Mouse (Mus musculus): ENCODE measurements around the gene Chd6.

The Chd6 gene

DNA sequence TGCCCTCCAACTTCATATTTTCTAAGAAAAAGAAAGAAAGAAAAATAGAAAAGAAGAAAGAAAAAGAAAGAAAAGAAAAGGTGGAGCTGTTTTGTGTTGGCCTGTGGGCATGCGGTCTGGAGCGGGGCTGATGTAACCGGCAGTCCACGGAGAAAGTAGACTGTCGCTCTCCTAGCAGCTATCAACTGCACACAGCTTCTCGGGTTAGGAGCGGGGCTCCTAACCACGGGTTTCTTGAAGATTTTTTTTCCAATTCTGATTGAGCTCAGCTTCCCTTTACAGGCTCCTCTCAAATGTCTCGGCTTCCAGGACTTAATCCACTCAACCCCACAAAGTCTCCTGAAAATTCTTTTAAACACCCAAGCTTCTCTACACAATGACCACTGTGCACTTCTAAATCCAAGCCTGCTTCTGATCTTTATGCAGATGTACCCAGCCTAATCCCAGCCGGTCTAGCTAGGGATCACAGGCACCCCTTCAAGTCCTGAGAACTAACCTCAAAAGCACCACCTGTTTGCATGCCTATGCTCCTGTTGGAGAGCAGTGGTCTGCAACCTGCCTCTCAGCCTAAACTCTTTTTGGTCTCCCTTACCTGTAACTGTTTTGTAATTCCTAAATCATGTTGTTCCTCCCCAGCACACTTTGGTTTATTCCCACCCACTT is 42.6 kb downstream of the Chd6 start:
- no peak for DNase-seq (ENCODE audit: low spot score in 2 of 2)

- DNase-seq (ENCODE audit: low spot score in 2 of 2): no peak
Measured at GRCm38 (mm10) chr2:161065594-161065993, 43.3 kb downstream of the Chd6 start.

- no peak for DNase-seq (ENCODE audit: low spot score in 2 of 2)
Measured at GRCm38 (mm10) chr2:161064836-161065235, 44.0 kb downstream of the Chd6 start.

GRCm38 (mm10) chr2:161058841-161059240 is 50.0 kb downstream of the Chd6 start:
- no peak for DNase-seq (ENCODE audit: low spot score in 2 of 2)

GRCm38 (mm10) chr2:161053765-161054164 is 55.1 kb downstream of the Chd6 start:
- no peak for DNase-seq (ENCODE audit: low spot score in 2 of 2)

DNA sequence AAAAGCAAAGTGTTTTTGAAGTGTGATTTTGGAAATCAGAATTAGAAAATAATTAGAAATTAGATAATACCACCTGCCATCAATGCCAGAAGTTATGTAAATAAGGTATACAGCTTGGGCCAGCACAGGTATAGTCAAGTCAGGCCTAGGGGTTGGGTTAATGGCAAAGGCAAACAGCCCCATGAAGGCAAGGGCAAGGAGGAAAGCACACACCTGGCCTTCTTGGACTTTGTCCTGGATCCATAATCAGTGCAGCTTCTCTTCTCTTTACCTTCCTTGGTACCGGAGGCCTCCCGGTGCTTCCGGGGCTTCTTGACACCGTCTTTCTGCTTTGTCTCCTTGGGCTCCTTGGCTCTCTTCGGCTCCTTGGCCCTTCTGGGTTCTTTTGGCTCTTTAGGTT is 56.7 kb downstream of the Chd6 start:
- no peak for DNase-seq (ENCODE audit: low spot score in 2 of 2)

GRCm38 (mm10) chr2:161049426-161049825 is 59.4 kb downstream of the Chd6 start:
- no peak for DNase-seq (ENCODE audit: low spot score in 2 of 2)

DNA sequence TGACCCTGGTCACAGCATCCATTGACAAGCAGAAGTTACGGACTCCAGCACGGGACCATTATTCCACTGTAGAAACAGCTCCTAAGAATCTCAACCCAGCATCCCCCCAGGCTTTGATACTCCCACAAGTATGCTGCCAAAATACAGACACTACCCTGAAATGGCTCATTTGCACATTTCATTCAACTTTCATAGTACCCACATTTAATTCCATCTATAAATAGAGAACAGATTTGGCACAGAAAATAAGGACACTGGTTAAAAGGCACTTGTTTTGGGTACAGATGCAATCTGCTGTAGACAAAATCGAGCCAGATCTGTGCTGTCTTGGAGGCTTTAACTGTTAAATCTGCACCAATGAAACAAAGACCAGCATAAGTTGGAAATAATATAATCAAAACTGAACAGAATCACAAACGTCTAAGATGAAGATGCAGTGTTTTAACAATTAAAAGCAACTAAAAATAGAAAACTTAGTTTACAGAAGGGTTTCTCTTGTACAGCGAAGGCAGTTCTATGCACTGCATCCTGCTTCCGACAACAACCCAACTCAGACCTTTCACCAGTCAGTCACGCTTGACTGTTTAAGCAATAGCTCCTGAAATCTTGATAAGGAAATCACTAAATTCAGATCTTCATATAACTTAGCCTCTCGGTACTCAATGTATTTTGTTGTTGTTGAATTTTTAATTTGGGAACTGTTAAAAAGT is 64.2 kb downstream of the Chd6 start:
- DNase-seq (ENCODE audit: low spot score in 2 of 2): no peak

- no peak for DNase-seq (ENCODE audit: low spot score in 2 of 2)
Measured at GRCm38 (mm10) chr2:161042874-161043273, 66.0 kb downstream of the Chd6 start.

DNA sequence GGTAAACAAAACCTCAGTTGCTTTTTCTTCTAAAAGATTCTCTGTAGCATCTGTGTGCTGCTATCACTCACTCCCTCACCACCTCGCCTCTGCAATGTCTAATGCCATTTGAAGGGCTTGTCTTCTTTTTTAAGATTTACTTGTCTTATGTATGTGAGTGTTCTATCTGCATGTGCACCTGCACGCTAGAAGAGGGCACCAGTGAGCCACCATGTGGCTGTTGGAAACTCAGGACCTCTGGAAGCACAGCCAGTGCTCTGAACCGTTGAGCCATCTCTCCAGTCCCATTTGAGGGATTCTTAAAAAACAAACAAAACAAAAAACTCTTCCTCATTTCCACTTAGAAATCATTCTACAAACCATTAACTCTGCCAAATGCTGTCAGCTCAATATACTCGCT is 68.1 kb downstream of the Chd6 start:
- DNase-seq (ENCODE audit: low spot score in 2 of 2): no peak

- DNase-seq (ENCODE audit: low spot score in 2 of 2): no peak
Measured at GRCm38 (mm10) chr2:161037766-161038165, 71.1 kb downstream of the Chd6 start.

- DNase-seq (ENCODE audit: low spot score in 2 of 2): no peak
Measured at GRCm38 (mm10) chr2:161033141-161033540, 75.7 kb downstream of the Chd6 start.

GRCm38 (mm10) chr2:161032394-161032793 is 76.5 kb downstream of the Chd6 start:
- DNase-seq (ENCODE audit: low spot score in 2 of 2): no peak

- no peak for DNase-seq (ENCODE audit: low spot score in 2 of 2)
Measured at GRCm38 (mm10) chr2:161024606-161025005, 84.3 kb downstream of the Chd6 start.

DNA sequence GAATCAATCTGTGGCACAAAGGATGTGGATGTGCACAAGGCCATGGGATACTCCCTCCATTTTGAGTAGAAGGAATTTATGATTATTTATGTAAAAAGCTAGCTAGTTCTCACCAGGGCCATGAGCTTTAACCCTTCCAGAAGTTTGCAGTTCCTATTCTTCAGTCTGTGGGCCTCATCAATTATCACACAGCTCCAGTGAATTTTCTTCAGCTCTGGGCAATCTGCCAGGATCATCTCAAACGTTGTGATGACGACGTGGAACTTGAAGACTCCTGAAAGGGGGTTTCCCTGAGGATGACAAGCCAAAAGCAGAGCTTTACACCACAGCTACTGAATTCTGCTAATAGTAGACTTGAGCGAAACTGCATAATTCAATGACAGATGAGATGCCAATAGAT is 91.0 kb downstream of the Chd6 start:
- no peak for DNase-seq (ENCODE audit: low spot score in 2 of 2)

- no peak for DNase-seq (ENCODE audit: low spot score in 2 of 2)
Measured at GRCm38 (mm10) chr2:161012577-161013251, 96.2 kb downstream of the Chd6 start.

- no peak for DNase-seq (ENCODE audit: low spot score in 2 of 2)
Measured at GRCm38 (mm10) chr2:161004338-161004737, 104.5 kb downstream of the Chd6 start.

DNA sequence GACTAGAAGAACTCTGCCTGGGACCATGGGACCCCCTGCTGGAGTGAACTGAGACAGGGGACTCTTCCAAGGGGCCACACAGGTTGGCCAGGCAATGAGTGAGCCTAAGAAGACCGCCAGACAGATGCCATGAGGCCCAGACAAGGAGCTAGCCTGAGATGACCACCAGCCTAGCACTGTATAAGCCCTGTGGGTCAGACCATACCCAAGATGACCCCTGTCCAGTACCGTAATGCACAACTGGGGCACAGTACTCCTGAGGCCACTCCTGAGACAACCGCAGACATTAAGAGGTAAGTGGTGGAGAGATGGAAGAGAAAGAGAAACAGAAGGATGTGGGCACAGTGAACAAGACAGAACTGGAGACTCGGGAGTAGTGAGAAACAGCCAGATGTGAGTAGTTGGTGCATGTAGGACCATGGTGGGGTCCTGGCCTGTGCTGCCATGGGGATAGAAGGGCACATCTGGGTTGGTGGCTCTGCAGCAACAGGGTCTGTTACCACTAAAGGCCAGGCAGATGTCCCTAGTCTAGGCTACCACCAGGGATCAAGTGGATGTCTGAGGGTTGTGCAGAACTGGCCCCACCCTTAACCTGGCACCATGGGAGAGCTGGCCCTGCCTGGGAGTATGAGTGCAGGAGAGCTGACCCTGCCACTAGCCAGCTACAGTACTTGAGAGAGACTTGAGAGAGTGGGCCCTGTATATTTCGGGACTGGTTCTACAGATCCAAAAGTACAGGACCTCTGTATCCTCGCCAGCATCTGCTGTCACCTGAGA is 111.7 kb downstream of the Chd6 start:
- DNase-seq (ENCODE audit: low spot score in 2 of 2): no peak

- no peak for DNase-seq (ENCODE audit: low spot score in 2 of 2)
Measured at GRCm38 (mm10) chr2:160994181-160994580, 114.7 kb downstream of the Chd6 start.

DNA sequence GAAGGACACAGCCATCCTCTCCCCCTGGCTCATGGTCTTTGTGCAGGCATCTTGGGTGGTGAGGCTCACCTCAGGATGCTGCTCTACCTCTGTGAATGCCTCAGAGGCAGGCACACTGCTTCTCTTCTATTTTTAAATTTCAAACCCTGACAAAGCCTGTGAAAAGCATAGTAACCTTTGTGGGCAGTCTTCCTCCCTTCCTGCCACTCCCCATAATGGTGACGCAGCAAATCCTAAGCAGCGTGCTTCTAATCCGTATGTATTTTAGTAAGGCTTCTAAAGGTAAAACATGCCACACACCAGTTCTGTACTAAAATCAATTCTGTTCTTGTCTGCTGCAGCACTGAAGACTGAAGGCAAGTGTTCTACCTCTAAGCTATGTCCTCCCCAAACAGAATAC is 116.4 kb downstream of the Chd6 start:
- no peak for DNase-seq (ENCODE audit: low spot score in 2 of 2)

- no peak for DNase-seq (ENCODE audit: low spot score in 2 of 2)
Measured at GRCm38 (mm10) chr2:160990339-160991070, 118.4 kb downstream of the Chd6 start.

DNA sequence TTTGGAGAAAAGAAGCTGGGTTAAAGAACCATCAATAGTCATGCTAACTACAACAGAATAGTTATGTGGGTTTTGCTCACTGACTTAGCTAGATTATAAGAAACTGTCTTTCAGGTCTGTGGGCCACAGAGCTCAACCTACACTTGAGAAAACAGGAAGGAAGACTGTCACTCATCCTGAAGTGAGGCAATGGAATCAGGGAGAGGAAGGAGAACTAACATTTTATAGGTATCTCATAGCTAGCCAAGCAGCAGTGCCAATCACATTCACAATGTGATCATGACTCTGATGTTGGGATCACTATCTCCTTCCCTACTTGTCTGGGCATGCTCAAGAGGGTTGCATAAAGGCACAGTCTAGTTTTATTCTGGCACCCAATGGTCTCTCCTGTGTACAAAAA is 121.4 kb downstream of the Chd6 start:
- DNase-seq (ENCODE audit: low spot score in 2 of 2): no peak

Data from natural killer cell, adult 2 months (primary cell).